Mouse (Mus musculus): ENCODE data around the gene Rnase2a. TPM values are rescaled to one million over a fixed set of nuclear protein-coding genes. Genes with fewer than 3 reads are reported as not detected.
"Not testable (repeated sequence)": the region's sequence is repeated elsewhere in the genome, so short reads cannot be mapped to it uniquely, and the experiment has no call there.

Gene Rnase2a
- not detected for total RNA-seq (2021)

- intact Hi-C loops (cut with DNase I): loop anchor here (10.0 kb wide), 1 partner anchor 589 kb away; no protein-coding TSS in a partner anchor
Observed at GRCm38 (mm10) chr14:51256041-51256440, at the start of gene Rnase2a. Rnase2a (minus strand) TSS chr14:51256112.

DNA sequence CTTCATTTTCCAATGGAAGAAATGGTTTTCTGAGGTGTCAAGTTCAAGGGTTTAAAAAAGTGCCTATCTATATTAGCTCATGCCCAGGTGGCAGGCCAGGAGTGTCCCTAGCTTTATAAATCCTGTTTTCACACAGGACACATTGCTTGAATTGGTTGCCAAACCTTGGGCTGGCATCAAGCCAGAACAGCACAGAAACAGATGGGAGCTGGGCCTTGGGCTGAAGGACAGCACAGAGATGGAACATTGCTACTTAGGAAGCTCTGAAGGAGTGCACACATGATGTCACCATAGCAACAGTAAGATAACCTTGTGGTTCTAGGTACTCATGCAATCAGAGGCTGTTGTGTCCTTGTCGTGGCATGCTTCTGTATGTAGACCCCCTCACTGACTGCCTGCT lies 35.6 kb upstream of the Rnase2a start:
- DNase-seq (ENCODE audit: low spot score): no peak
- intact Hi-C loops (cut with DNase I): no loop called here

More at GRCm38 (mm10) chr14:51256041-51256440, at the start of gene Rnase2a:
- no peak for DNase-seq (ENCODE audit: low spot score)

DNA sequence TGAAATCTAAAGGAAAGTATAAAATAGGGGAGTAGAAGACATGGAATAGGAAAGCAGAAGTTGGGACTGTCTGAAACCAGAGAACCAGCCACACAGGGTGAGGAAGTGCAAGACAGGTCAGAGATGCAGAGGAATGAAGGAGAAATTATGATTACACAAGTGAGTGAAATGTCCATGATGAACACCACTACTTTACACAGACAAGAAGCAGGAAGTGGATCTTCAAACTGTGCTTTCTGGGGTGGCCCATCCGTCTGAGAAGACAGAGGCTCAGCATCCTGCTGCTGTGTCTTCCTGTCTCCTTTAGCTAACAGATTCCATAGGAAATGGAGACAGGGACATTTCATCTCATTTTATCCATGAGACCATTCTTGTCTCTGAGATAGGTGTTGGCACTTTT lies 22.6 kb upstream of the Rnase2a start:
- DNase-seq (ENCODE audit: low spot score); intact Hi-C loops (cut with DNase I): not testable (repeated sequence)

DNA sequence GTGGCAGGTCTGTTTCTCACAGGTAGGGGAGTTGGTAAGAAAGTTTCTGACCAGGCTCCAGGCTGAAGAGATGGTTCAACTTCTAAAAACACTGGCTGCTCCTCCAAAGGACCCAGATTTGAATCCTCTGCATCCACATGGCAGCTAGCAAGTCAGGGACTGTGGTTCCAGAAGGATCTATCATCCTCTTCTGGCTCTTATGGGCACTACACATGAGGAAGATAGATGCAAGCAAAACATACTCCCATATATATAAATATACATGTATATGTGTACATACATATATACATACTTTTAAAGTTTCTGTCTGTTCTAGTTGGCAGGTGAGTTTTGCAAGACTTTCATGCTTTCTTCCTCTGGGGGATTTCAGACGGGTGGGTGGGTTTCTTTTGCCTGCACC lies 12.8 kb upstream of the Rnase2a start:
- no peak for DNase-seq (ENCODE audit: low spot score)
- intact Hi-C loops (cut with DNase I): no loop called here

GRCm38 (mm10) chr14:51266113-51266512 lies 10.2 kb upstream of the Rnase2a start:
- peak; percentile 34 for DNase-seq (ENCODE audit: low spot score)
- intact Hi-C loops (cut with DNase I): loop anchor here (1.0 to 2.0 kb wide), 3 partner anchors 26 to 163 kb away; no protein-coding TSS in a partner anchor

DNA sequence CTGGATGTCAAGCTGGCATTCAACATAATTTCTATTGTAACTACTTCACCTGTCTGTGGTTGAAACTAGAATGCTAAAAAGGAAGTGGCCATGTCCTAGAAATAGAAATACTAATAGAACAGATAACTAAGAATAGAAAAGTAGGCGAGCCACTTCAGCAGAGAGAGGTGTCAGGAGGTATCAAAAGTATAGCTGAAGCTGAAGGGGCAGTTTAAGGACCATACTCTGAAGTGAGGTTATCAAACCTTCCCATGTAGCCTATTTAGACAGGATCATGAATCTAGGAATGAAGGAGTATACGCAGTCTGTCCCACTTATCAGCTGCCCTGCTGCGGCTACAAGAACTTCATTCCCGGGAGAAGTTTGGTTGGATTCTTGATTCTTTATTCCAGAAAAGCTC lies 9.8 kb upstream of the Rnase2a start:
- no peak for DNase-seq (ENCODE audit: low spot score)
- intact Hi-C loops (cut with DNase I): loop anchor here (1.0 to 2.0 kb wide), 3 partner anchors 25 to 163 kb away; no protein-coding TSS in a partner anchor

GRCm38 (mm10) chr14:51262397-51262796 lies 6.5 kb upstream of the Rnase2a start:
- no peak for DNase-seq (ENCODE audit: low spot score)
- intact Hi-C loops (cut with DNase I): no loop called here

DNA sequence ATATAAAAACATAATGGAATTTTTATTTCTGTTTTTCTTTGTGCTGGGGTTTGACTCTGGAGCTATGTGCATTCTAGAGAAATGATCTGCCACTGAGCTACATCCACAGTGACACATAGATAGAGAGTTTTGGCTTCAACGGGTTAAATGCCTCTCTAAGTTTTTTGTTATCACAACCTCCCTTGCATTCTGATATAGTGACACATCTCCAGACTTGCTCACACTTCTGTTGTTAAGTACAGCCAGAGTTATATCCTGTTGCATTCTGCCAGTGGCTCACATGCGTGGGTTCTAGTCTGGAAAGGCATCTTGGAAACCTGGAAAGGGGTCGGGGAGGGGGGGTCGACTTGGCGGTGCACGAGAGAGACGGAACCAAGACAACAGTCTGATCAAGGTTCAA lies 3.8 kb upstream of the Rnase2a start:
- DNase-seq (ENCODE audit: low spot score): no peak
- intact Hi-C loops (cut with DNase I): loop anchor here (10.0 kb wide), 1 partner anchor 585 kb away; no protein-coding TSS in a partner anchor

DNA sequence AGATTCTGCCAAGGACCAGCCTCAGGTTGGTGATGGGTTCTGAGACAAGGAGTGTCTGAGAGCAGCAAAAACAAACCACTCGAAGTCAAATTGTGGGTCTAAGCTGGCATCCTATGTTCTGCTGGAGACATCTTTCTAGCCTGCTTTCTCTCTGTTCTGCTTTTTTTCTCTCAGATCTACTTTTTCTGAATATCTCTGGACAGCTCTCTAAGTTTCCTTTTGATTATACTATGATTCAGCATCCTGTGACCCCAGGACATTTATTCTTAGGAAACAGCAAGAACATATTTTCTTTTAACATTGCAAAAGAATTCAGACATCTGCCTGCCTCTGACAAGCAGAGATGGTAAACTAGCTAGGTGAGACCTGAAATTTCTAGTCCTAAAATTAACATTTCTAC lies 2.3 kb downstream of the Rnase2a start:
- intact Hi-C loops (cut with DNase I): loop anchor here (10.0 kb wide), 1 partner anchor 591 kb away; no protein-coding TSS in a partner anchor
- DNase-seq (ENCODE audit: low spot score): no peak

GRCm38 (mm10) chr14:51252206-51252605 lies 3.7 kb downstream of the Rnase2a start:
- intact Hi-C loops (cut with DNase I): loop anchor here (10.0 kb wide), 1 partner anchor 593 kb away; no protein-coding TSS in a partner anchor
- not testable (repeated sequence) for DNase-seq (ENCODE audit: low spot score)

- DNase-seq (ENCODE audit: low spot score): no peak
- intact Hi-C loops (cut with DNase I): loop anchor here (10.0 kb wide), 1 partner anchor 594 kb away; no protein-coding TSS in a partner anchor
Observed at GRCm38 (mm10) chr14:51250348-51250747, 5.6 kb downstream of the Rnase2a start.

- intact Hi-C loops (cut with DNase I): no loop called here
- DNase-seq (ENCODE audit: low spot score): no peak
Observed at GRCm38 (mm10) chr14:51247736-51248135, 8.2 kb downstream of the Rnase2a start.

DNA sequence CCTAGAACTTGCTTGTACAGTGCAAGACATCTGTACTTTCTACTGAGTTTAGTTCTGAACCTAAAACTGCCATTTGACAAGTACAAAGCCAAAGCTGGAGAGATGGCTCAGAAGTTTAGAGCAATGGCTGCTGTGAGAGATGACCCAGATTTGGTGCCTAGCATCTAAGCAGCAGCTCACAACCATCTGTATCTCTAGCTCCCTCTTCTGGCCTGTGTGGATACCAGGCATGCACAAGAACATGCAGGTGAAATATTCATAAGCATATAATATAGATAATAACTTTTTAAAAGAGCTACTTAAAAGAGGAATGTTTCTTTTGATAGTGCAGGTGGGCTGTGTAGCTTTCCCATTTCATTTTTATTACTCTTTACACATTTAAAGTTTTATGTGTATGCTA lies 15.0 kb downstream of the Rnase2a start:
- intact Hi-C loops (cut with DNase I): loop anchor here (1.0 to 5.0 kb wide), 3 partner anchors 25 to 139 kb away; no protein-coding TSS in a partner anchor
- DNase-seq (ENCODE audit: low spot score): no peak

GRCm38 (mm10) chr14:51237488-51237887 lies 18.4 kb downstream of the Rnase2a start:
- intact Hi-C loops (cut with DNase I); DNase-seq (ENCODE audit: low spot score): not testable (repeated sequence)

DNA sequence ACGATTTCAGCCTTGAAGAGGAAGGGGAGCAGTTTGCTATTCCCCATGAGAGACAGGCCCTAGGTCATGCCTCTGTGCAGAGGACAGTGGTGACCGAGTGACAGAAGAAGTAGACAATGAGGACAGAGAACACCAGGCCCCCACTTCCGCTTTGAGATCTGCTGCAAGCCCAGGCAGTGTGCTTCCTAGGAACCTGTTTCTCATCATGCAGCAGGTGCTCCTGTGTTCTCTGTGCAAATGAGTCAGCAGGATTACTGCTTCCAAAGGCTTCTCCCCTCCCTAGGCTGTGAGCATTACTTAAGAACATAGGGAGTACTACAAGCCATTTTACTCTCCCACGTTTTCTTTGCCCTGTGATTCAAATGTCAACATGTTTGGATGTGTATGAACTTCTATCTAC lies 26.3 kb downstream of the Rnase2a start:
- intact Hi-C loops (cut with DNase I); DNase-seq (ENCODE audit: low spot score): not testable (repeated sequence)

GRCm38 (mm10) chr14:51220075-51220474 lies 35.8 kb downstream of the Rnase2a start:
- DNase-seq (ENCODE audit: low spot score); intact Hi-C loops (cut with DNase I): not testable (repeated sequence)

Other genes starting within 250 kb of the Rnase2a start
- under 1 TPM in 1 of 2 experiments, not detected in 1; 0.39 TPM for gene Rnase10, start 248.4 kb downstream of the Rnase2a start, total RNA-seq (2021)
- gene Rnase9, start 214.2 kb downstream of the Rnase2a start, total RNA-seq (2021): not detected
- gene Rnase11, start 205.9 kb downstream of the Rnase2a start, total RNA-seq (2021): not detected
- gene Rnase12, start 198.5 kb downstream of the Rnase2a start, total RNA-seq (2021): not detected
- not detected for gene Olfr750, start 181.7 kb downstream of the Rnase2a start, total RNA-seq (2021)
- 10 to 100 TPM; 50.0 to 53.8 TPM for gene Rnase4, start 165.0 kb downstream of the Rnase2a start, total RNA-seq (2021)
- 1 to 10 TPM; 6.2 to 7.7 TPM for gene Ang, start 165.0 kb downstream of the Rnase2a start, total RNA-seq (2021)
- gene Eddm3b, start 141.7 kb downstream of the Rnase2a start, total RNA-seq (2021): not detected
- gene Rnase6, start 132.2 kb downstream of the Rnase2a start, total RNA-seq (2021): under 1 TPM in 1 of 2 experiments, not detected in 1; 0.73 TPM
- under 1 TPM; 0.52 to 0.53 TPM for gene Rnase1, start 109.3 kb downstream of the Rnase2a start, total RNA-seq (2021)
- gene Rnase2b, start 93.9 kb downstream of the Rnase2a start, total RNA-seq (2021): not detected
- not detected for gene Ang2, start 57.0 kb downstream of the Rnase2a start, total RNA-seq (2021)
- gene Ear14, start 52.7 kb downstream of the Rnase2a start, total RNA-seq (2021): not detected
- not detected for gene Gm7247, start 105.6 kb upstream of the Rnase2a start, total RNA-seq (2021)
- gene Vmn2r88, start 154.7 kb upstream of the Rnase2a start, total RNA-seq (2021): not detected
- not detected for gene Vmn2r89, start 195.7 kb upstream of the Rnase2a start, total RNA-seq (2021)